Mouse (Mus musculus) limb, embryonic 15.5 days (tissue): Measurements from ENCODE around the gene Nlgn1. TPM values are rescaled to one million over a fixed set of nuclear protein-coding genes. Genes with fewer than 3 reads are reported as not detected.
A peak's percentile ranks its signal among the peaks of the same experiment; 100 is the strongest.

Experiments
- ATAC-seq: fragments of 200-750 bp; cut with Nextera tagmentation; 2 replicates; pipeline ENCODE4 v1.8.0; 2017; ENCODE audit warnings: low read depth, moderate TSS enrichment; ENCODE audit not compliant: insufficient number of reproducible peaks, low FRiP score, low TSS enrichment
- H3K27ac ChIP-seq: fragments of 300-500 bp; sonication (generic); 2 replicates; pipeline ENCODE4 v1.5.1; 2015; ENCODE audit warnings: moderate library complexity, mild to moderate bottlenecking, inconsistent platforms
- H3K27me3 ChIP-seq: fragments of 300-500 bp; sonication (generic); 2 replicates; pipeline ENCODE4 v1.6.1; 2015; ENCODE audit warnings: inconsistent platforms
- H3K36me3 ChIP-seq: fragments of 300-500 bp; sonication (generic); 2 replicates; pipeline ENCODE4 v1.6.1; 2015; ENCODE audit warnings: inconsistent platforms
- H3K4me1 ChIP-seq: fragments of 300-500 bp; sonication (generic); 2 replicates; pipeline ENCODE4 v1.6.1; 2015; ENCODE audit warnings: inconsistent platforms
- H3K4me2 ChIP-seq: fragments of 300-500 bp; sonication (generic); 2 replicates; pipeline ENCODE4 v1.6.1; 2015; ENCODE audit warnings: mild to moderate bottlenecking, inconsistent platforms
- H3K4me3 ChIP-seq: fragments of 300-500 bp; sonication (generic); 2 replicates; pipeline ENCODE4 v1.5.1; 2015; ENCODE audit warnings: mild to moderate bottlenecking, inconsistent platforms
- H3K9ac ChIP-seq: fragments of 300-500 bp; sonication (generic); 2 replicates; pipeline ENCODE4 v1.6.1; 2015; ENCODE audit warnings: inconsistent platforms
- H3K9me3 ChIP-seq: fragments of 300-500 bp; sonication (generic); 2 replicates; pipeline ENCODE4 v1.6.1; 2016; ENCODE audit warnings: inconsistent platforms
- WGBS: fragments of 180-500 bp; shearing (Covaris S2); methylation state at CpG from one replicate; pipeline ENCODE4 v1.1.7; 2015; 5-methylcytosine and 5-hydroxymethylcytosine counted together
- polyA plus RNA-seq: library from polyadenylated mRNA; unstranded; fragments of >200 nt; fragmentation: Nextera tagmentation; extraction: Ambion mirVana; gene quantifications from 2 replicates; pipeline ENCODE4 v1.2.1, GENCODE M21; 2015

Gene Nlgn1
- polyA plus RNA-seq, 1 experiment from 2014 or later, result 3.1 TPM

GRCm38 (mm10) chr3:26181013-26181412 lies 151.2 kb downstream of the Nlgn1 start:
- H3K4me2 ChIP-seq, result no peak overlapping the region
- H3K9ac ChIP-seq, result no peak overlapping the region
- H3K4me3 ChIP-seq, result no peak overlapping the region
- H3K27ac ChIP-seq, result no peak overlapping the region
- H3K9me3 ChIP-seq, result no peaks in the 10 kb centered on the region
- WGBS, result 92% methylated on average over 3 of the region's 3 CpGs
- no peaks in the 10 kb centered on the region for H3K27me3 ChIP-seq
- no peaks in the 10 kb centered on the region for H3K4me1 ChIP-seq
- no peaks in the 10 kb centered on the region for H3K36me3 ChIP-seq
- ATAC-seq, result no peak

DNA sequence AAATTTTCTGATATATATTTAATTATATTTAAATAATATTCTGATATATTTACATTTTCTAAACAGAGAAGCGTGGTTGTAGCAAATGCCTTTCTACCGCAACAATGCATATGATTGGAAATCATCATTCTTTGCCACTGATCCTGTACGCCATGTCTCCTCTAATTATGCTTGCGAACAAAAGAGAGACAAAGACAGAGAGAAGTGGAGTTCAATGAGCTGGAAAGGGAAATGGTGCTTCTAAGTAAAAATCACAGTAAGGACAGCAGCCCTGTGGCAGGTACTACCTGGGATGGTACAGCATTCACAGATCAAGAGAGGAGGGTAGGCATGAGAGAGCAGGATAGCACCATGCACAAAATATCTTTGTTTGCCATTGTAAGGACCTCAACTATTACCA lies 156.9 kb downstream of the Nlgn1 start:
- no peaks in the 10 kb centered on the region for H3K4me1 ChIP-seq
- H3K4me3 ChIP-seq, result no peak overlapping the region
- no peak overlapping the region for H3K9ac ChIP-seq
- H3K4me2 ChIP-seq, result no peak overlapping the region
- ATAC-seq, result no peak
- 91% methylated on average over 4 of the region's 4 CpGs for WGBS
- H3K27ac ChIP-seq, result no peak overlapping the region
- no peaks in the 10 kb centered on the region for H3K9me3 ChIP-seq
- no peaks in the 10 kb centered on the region for H3K36me3 ChIP-seq
- no peaks in the 10 kb centered on the region for H3K27me3 ChIP-seq

DNA sequence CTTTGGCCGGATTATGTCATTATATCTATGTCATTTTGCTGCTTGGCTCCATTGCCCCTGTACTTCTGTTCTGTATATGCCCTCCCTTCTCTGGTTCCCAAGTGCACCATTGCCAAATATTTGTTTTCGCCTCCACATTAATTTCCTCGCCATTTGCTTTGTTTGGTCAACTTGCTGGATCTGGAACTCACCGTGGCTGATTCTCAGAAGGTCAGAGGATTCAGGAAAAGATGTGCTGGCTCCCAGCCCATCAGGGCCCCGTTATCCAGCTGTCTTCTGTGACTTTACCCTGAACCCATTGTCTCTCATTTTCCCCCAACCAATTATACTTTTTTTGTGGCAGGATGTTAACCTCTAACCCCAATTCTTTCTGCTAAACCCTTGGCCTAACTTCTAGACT lies 158.0 kb downstream of the Nlgn1 start:
- Histone ChIP-seq H3K27ac (no peak overlapping the region), H3K4me1 (no peaks in the 10 kb centered on the region), H3K4me2 (no peak overlapping the region), H3K9me3 (no peaks in the 10 kb centered on the region), H3K27me3 (no peaks in the 10 kb centered on the region), H3K4me3 (no peak overlapping the region), H3K9ac (no peak overlapping the region), H3K36me3 (no peaks in the 10 kb centered on the region)
- 72% methylated on average over 5 of the region's 5 CpGs for WGBS
- ATAC-seq, result no peak

DNA sequence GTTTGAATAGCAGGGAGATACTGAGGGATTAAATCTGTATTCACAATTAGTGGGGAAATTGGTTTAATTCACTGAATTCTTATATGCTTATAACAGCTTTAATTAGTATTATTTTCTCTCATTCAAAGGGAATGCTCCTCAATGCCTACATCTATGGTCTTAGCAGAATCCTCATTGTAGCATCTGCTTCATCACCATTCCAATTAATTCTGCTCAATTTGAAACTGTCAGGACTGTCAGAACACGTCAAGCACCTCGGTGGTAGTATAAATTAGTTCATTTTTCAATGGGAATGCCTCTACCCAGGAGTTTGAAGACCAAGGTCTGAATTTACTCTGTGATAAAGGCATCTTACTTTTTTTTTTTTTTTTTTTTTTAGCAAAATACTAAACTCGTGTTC lies 158.6 kb downstream of the Nlgn1 start:
- H3K4me1 ChIP-seq, result no peaks in the 10 kb centered on the region
- H3K9me3 ChIP-seq, result no peaks in the 10 kb centered on the region
- 74% methylated on average over 3 of the region's 3 CpGs for WGBS
- H3K27ac ChIP-seq, result no peak overlapping the region
- ATAC-seq, result no peak
- H3K4me2 ChIP-seq, result no peak overlapping the region
- no peak overlapping the region for H3K4me3 ChIP-seq
- no peaks in the 10 kb centered on the region for H3K36me3 ChIP-seq
- no peaks in the 10 kb centered on the region for H3K27me3 ChIP-seq
- H3K9ac ChIP-seq, result no peak overlapping the region

DNA sequence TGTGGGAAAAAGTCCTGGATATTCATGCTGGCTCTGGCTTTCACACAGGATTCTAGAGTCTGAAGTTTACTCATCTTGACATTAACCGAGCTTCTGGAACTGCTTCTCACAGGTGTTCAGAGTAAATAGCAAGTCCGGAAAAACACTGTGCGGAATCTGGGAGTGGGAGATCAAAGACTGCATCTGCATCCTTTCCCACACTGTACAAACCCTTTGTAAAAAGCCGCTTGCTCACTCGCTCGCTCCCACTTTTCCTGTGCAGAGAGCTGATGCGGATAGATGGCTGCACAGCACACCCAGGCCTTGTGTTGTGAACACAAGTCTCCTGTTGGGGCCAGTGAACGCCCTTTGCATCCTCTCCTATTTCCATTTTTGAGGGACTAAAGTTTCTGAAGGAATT lies 165.5 kb downstream of the Nlgn1 start:
- Histone ChIP-seq H3K27ac (no peak overlapping the region), H3K36me3 (no peaks in the 10 kb centered on the region), H3K27me3 (no peaks in the 10 kb centered on the region), H3K4me2 (no peak overlapping the region), H3K9ac (no peak overlapping the region), H3K4me1 (no peaks in the 10 kb centered on the region), H3K9me3 (no peaks in the 10 kb centered on the region), H3K4me3 (no peak overlapping the region)
- WGBS, result 78% methylated on average over 8 of the region's 8 CpGs
- ATAC-seq, result no peak

DNA sequence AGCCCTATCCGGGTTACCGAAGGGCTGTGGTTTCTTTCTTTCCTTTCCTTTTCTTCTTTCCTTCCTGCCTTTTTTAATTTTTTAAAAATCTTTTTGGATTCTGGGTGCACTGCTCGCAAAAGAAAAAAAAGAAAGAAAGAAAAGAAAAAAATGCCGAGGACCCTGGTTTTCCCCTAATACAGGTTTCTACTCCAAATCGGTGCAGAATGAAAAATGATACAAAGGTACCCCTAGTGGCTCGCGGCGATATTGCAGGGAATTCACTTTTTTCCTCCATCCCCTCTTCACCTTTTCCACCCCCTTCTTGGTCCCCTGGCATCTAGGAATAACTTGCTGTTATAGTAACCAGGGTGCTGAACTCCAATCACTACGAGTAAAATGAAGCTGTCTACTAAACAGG lies 178.5 kb downstream of the Nlgn1 start:
- no peaks in the 10 kb centered on the region for H3K9me3 ChIP-seq
- no peaks in the 10 kb centered on the region for H3K27me3 ChIP-seq
- peak overlapping the region; percentile 78 for H3K4me2 ChIP-seq
- H3K9ac ChIP-seq, result 0 out of 2 replicates have a peak overlapping the region, but pooled peaks have one; percentile 42
- no peak overlapping the region for H3K27ac ChIP-seq
- no peaks in the 10 kb centered on the region for H3K36me3 ChIP-seq
- peak overlapping the region; percentile 53 for H3K4me3 ChIP-seq
- no peaks in the 10 kb centered on the region for H3K4me1 ChIP-seq
- 0% methylated on average over 9 of the region's 9 CpGs for WGBS
- no peak for ATAC-seq

DNA sequence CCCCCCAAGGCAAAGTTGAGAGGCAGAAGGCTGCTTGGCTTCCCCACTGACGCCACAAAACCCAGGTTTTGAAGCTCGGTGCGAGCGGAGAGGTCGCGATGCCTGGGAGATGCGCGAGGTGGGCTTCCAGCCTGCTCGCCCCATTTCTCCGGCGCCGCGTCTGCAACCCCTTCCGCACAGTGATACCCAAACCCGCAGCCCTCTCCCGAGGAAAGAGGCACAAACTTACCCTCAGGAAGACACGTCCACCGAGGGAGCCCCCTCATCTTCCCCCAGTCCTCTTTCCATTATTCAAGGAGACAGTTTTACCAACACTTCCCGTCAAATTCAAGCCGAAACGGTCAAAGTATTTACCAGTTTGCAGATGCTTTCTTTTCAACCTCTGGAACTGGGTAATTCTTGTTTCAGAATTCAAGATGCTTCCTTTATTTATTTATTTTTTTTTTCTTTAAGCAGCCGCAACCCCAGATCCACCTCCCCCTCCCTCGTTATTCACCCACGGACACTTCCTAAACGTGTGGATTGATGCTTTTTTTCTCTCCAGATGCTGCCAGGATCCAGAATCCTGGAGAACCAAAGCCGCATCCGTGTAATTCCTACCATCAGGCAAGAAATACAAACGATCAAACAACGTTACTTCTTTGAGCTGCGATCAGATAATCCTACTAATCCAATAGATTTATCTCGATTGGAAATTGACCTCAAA lies 179.1 kb downstream of the Nlgn1 start:
- Histone ChIP-seq H3K9ac (peak overlapping the region; percentile 42), H3K27ac (peak overlapping the region; percentile 69), H3K27me3 (no peaks in the 10 kb centered on the region), H3K36me3 (no peaks in the 10 kb centered on the region), H3K4me3 (peak overlapping the region; percentile 53), H3K9me3 (no peaks in the 10 kb centered on the region), H3K4me2 (peak overlapping the region; percentile 78), H3K4me1 (no peaks in the 10 kb centered on the region)
- no peak for ATAC-seq
- WGBS, result 1% methylated on average over 31 of the region's 31 CpGs

GRCm38 (mm10) chr3:26152510-26153035 lies 179.7 kb downstream of the Nlgn1 start:
- WGBS, result 2% methylated on average over 10 of the region's 10 CpGs
- Histone ChIP-seq H3K27me3 (no peaks in the 10 kb centered on the region), H3K27ac (peak overlapping the region; percentile 69), H3K36me3 (no peaks in the 10 kb centered on the region), H3K9ac (peak overlapping the region; percentile 42), H3K4me1 (no peaks in the 10 kb centered on the region), H3K9me3 (no peaks in the 10 kb centered on the region), H3K4me3 (peak overlapping the region; percentile 53), H3K4me2 (peak overlapping the region; percentile 78)
- ATAC-seq, result 0 out of 2 replicates have a peak, but pooled peaks have one; percentile 40

DNA sequence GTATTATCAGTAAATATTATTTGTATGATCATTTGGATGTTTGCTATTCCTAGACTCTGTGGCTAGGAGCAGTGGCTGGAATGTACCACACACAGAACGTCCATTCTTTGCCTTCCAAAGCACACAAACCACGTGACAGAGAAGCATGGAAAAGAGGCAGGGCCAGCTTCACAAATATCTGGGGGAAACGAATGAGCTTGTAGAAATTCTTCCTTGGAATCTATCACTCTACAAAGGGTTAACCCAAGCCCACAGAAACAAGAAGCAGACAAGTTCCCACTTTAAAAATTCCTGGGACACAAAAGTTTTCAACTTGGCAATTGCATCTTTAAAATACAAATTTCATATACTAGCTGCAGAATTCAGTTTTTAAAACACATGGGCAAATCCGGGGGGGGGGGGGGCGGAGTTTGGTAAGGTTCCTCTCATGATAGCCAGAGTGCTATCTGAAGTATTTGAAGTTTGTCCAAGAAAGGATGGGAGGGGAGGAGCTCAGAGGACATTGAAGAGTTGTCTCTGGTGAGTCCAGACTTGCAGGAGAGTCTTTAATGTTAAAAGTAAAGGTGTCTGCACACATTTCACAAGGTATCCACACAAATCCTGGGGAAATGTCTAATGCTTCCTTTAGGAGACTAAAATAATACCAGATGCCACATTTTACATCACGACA lies 180.8 kb downstream of the Nlgn1 start:
- peak overlapping the region; percentile 53; the same call in 1 of the 2 replicates for H3K4me3 ChIP-seq
- WGBS, result 25% methylated on average over 6 of the region's 6 CpGs

DNA sequence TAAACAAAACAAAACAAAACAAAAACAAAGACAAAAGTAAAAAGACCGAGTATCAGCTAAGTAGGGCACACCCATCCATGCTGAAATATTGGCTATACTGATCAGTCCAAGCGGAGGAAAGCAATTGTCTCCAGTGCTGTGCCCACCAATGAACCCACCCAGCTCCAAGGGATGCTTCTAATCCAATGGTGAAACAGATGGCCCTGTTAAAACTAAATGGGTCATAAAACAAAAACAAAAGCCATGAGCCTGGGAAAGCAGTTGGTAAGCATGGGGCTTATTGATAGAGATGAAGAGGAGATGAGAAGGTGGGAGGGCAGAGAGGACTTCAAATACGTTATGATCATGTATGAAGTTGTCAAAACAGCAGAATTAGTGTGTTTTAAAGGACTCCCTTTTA lies 186.1 kb downstream of the Nlgn1 start:
- no peaks in the 10 kb centered on the region for H3K36me3 ChIP-seq
- no peak overlapping the region for H3K27ac ChIP-seq
- no peaks in the 10 kb centered on the region for H3K4me1 ChIP-seq
- no peak overlapping the region for H3K4me2 ChIP-seq
- ATAC-seq, result no peak
- H3K9me3 ChIP-seq, result no peaks in the 10 kb centered on the region
- H3K27me3 ChIP-seq, result no peaks in the 10 kb centered on the region
- no peak overlapping the region for H3K4me3 ChIP-seq
- WGBS, result 66% methylated on average over 3 of the region's 3 CpGs
- H3K9ac ChIP-seq, result no peak overlapping the region

More for the DNA sequence above, 180.8 kb downstream of the Nlgn1 start:
- H3K36me3 ChIP-seq, result no peaks in the 10 kb centered on the region
- H3K9ac ChIP-seq, result no peak overlapping the region
- H3K9me3 ChIP-seq, result no peaks in the 10 kb centered on the region
- peak overlapping the region; percentile 78; the same call in 1 of the 2 replicates for H3K4me2 ChIP-seq
- H3K27ac ChIP-seq, result no peak overlapping the region
- no peaks in the 10 kb centered on the region for H3K4me1 ChIP-seq
- no peaks in the 10 kb centered on the region for H3K27me3 ChIP-seq
- ATAC-seq, result no peak

DNA sequence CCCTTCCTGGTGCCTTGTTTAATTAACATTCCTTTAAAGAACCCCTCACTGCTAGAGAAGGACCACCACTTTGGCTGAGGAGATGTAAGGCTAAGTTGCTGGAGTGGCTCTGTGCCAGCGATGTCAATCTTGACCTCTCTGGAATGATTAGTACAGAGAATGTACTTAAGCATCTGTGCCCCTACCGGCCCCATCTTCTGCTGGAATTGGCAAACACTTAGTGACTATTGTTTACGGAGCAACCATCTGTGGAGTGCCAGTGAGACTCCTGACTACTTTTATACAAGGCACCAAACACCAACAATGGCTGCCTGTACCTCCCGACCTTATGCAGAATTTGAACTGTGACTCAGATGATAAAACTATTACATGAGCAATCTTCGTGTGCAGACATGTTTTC lies 186.8 kb downstream of the Nlgn1 start:
- 75% methylated on average over 5 of the region's 5 CpGs for WGBS
- Histone ChIP-seq H3K9ac (no peak overlapping the region), H3K4me1 (no peaks in the 10 kb centered on the region), H3K9me3 (no peaks in the 10 kb centered on the region), H3K27ac (no peak overlapping the region), H3K4me2 (no peak overlapping the region), H3K27me3 (no peaks in the 10 kb centered on the region), H3K4me3 (no peak overlapping the region), H3K36me3 (no peaks in the 10 kb centered on the region)
- ATAC-seq, result no peak

DNA sequence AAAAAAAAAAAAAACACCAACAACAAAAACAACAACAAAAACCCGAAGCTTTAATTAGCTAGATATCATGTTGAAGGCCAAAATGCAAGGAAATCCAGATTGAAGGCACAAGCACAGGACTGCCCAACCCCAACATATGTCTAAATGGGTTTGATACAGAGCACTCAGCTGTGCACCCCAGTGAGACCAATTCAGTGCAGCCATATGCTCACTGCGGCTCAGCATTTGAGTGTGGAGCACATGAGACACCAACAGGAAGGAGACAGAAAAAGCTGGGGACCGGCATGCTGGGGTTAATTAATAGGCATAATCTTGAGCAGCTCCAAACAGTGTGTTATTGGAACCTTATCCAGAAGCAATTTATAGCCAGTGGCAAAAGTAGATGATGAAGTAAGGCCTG lies 190.7 kb downstream of the Nlgn1 start:
- Histone ChIP-seq H3K9ac (no peak overlapping the region), H3K27me3 (no peaks in the 10 kb centered on the region), H3K9me3 (no peaks in the 10 kb centered on the region), H3K4me3 (no peak overlapping the region), H3K4me2 (no peak overlapping the region), H3K27ac (no peak overlapping the region), H3K36me3 (no peaks in the 10 kb centered on the region), H3K4me1 (no peaks in the 10 kb centered on the region)
- ATAC-seq, result no peak
- 81% methylated on average over 3 of the region's 3 CpGs for WGBS
